Mouse (Mus musculus) liver, adult (tissue): ENCODE data around the gene Rimbp2.

Experiments
- GATA4 ChIP-seq: IDR thresholded peaks from 2 replicates; pipeline ENCODE4 v1.6.1; 2014; ENCODE audit warnings: mild to moderate bottlenecking, low read length; ENCODE audit not compliant: insufficient replicate concordance

The Rimbp2 gene

GRCm38 (mm10) chr5:128739168-128739837, 214.0 kb downstream of the Rimbp2 start:
- no peak for TF ChIP-seq GATA4

- no peak for TF ChIP-seq GATA4
These were observed 217.4 kb downstream of the Rimbp2 start for GRCm38 (mm10) chr5:128735921-128736320.

- TF ChIP-seq GATA4 = no peak
These were observed 219.3 kb downstream of the Rimbp2 start for GRCm38 (mm10) chr5:128733955-128734354.

GRCm38 (mm10) chr5:128732416-128733014, 220.8 kb downstream of the Rimbp2 start:
- TF ChIP-seq GATA4 = no peak

GRCm38 (mm10) chr5:128730634-128731033, 222.7 kb downstream of the Rimbp2 start:
- no peak for TF ChIP-seq GATA4

- no peak for TF ChIP-seq GATA4
These were observed 223.9 kb downstream of the Rimbp2 start for GRCm38 (mm10) chr5:128729341-128729740.

- TF ChIP-seq GATA4 = no peak
These were observed 238.1 kb downstream of the Rimbp2 start for GRCm38 (mm10) chr5:128715171-128715570.

GRCm38 (mm10) chr5:128711847-128712246, 241.4 kb downstream of the Rimbp2 start:
- TF ChIP-seq GATA4 = no peak

GRCm38 (mm10) chr5:128710596-128710995, 242.7 kb downstream of the Rimbp2 start:
- no peak for TF ChIP-seq GATA4

- TF ChIP-seq GATA4 = no peak
These were observed 244.4 kb downstream of the Rimbp2 start for GRCm38 (mm10) chr5:128708929-128709328.
